Mouse (Mus musculus) embryonic stem cell, embryonic (primary cell): ENCODE measurements around the gene Epn3.

Source experiments
- CTCF ChIA-PET, 4 experiments: fragments of 300-600 bp in 2 of 4; fragments of 350-600 bp in 2 of 4; sonication (Branson Sonifier 250); formaldehyde crosslinking; loops; one replicate each; lab custom pipeline; 2022; ENCODE audit warnings: inconsistent platforms in 2 of 4; lab: Charles Lee
- POLR2A ChIA-PET, 4 experiments: fragments of 300-600 bp in 2 of 4; fragments of 350-600 bp in 2 of 4; sonication (Branson Sonifier 250); formaldehyde crosslinking; loops; one replicate each; lab custom pipeline; 2022; ENCODE audit warnings: antibody characterized with exemption in 4 of 4, inconsistent platforms in 1 of 4; lab: Charles Lee

The Epn3 gene

GRCm38 (mm10) chr11:94499661-94500152, at the start of gene Epn3:
Gene Epn3, minus strand, starts transcription at chr11:94499974.
- ChIA-PET CTCF (interaction anchor here (0.5 to 2.5 kb wide), 9 partner anchors 9 to 231 kb away, joined by 3 to 12 read pairs (median 4); partner anchors contain the start of gene Spata20 (in 3 of the 4)), POLR2A (interaction anchor here (0.5 to 1.9 kb wide), 11 partner anchors 8 to 289 kb away, joined by 3 to 6 read pairs (median 4); partner anchors contain the start of genes Luc7l3 (in 1 of the 4) and Tob1 (in 1 of the 4))

- ChIA-PET CTCF (interaction anchor here (0.5 to 1.8 kb wide), 46 partner anchors 10 to 631 kb away, joined by 3 to 16 read pairs (median 3); partner anchors contain the start of genes Chad (in 3 of the 4), Spata20 (in 3 of the 4), Lrrc59 (in 1 of the 4) and Xylt2 (in 1 of the 4)), POLR2A (interaction anchor here in 3 of 4 experiments (0.6 to 1.2 kb wide), 7 partner anchors 36 to 1411 kb away, joined by 3 to 6 read pairs (median 3); partner anchors contain the start of gene Ankrd40 (in 1 of the 3))
Observed at GRCm38 (mm10) chr11:94548888-94549690, 49.3 kb upstream of the Epn3 start, which contains the start of gene Rsad1. Gene Rsad1, minus strand, starts transcription at chr11:94549255.

GRCm38 (mm10) chr11:94548041-94548784, 48.4 kb upstream of the Epn3 start:
- CTCF ChIA-PET = interaction anchor here (0.6 to 1.8 kb wide), 44 partner anchors 9 to 512 kb away, joined by 3 to 16 read pairs (median 3); partner anchors contain the start of genes Chad (in 3 of the 4), Spata20 (in 3 of the 4), Lrrc59 (in 2 of the 4) and Xylt2 (in 1 of the 4)
- POLR2A ChIA-PET = interaction anchor here in 2 of 4 experiments (0.5 to 1.2 kb wide), 5 partner anchors 35 to 1412 kb away, joined by 3 to 5 read pairs (median 3); partner anchors contain the start of gene Ankrd40 (in 1 of the 2)

GRCm38 (mm10) chr11:94547271-94547670, 47.5 kb upstream of the Epn3 start:
- ChIA-PET CTCF (interaction anchor here in 2 of 4 experiments (0.6 to 1.5 kb wide), 3 partner anchors 56 to 511 kb away, joined by 3 to 4 read pairs (median 3); partner anchors contain the start of gene Lrrc59 (in 1 of the 2)), POLR2A (interaction anchor here in 2 of 4 experiments (1.0 to 1.3 kb wide), 2 partner anchors 17 to 57 kb away, joined by 3 read pairs; no protein-coding TSS in a partner anchor)

- ChIA-PET POLR2A (interaction anchor here in 2 of 4 experiments (0.9 to 1.4 kb wide), 3 partner anchors 18 to 335 kb away, joined by 3 read pairs; partner anchors contain the start of gene Tob1 (in 2 of the 2)), CTCF (interaction anchor here in 1 of 4 experiments (0.5 kb wide), 1 partner anchor 320 kb away, joined by 3 read pairs; no protein-coding TSS in a partner anchor)
Observed at GRCm38 (mm10) chr11:94546381-94546780, 46.6 kb upstream of the Epn3 start.

GRCm38 (mm10) chr11:94544422-94544821, 44.6 kb upstream of the Epn3 start:
- ChIA-PET POLR2A (no interaction called here), CTCF (interaction anchor here in 2 of 4 experiments (0.6 to 0.9 kb wide), 3 partner anchors 40 to 393 kb away, joined by 4 to 6 read pairs (median 5); no protein-coding TSS in a partner anchor)

GRCm38 (mm10) chr11:94543932-94544331, 44.2 kb upstream of the Epn3 start:
- CTCF ChIA-PET = interaction anchor here in 2 of 4 experiments (0.6 to 0.9 kb wide), 2 partner anchors 39 to 186 kb away, joined by 5 to 6 read pairs; no protein-coding TSS in a partner anchor
- POLR2A ChIA-PET = interaction anchor here in 1 of 4 experiments (1.4 kb wide), 1 partner anchor 13 kb away, joined by 4 read pairs; no protein-coding TSS in a partner anchor

- ChIA-PET POLR2A (interaction anchor here in 1 of 4 experiments (0.8 to 1.4 kb wide), 3 partner anchors 10 to 98 kb away, joined by 3 to 4 read pairs (median 3); no protein-coding TSS in a partner anchor), CTCF (interaction anchor here in 1 of 4 experiments (0.7 to 1.1 kb wide), 2 partner anchors 17 to 499 kb away, joined by 4 to 8 read pairs; no protein-coding TSS in a partner anchor)
Observed at GRCm38 (mm10) chr11:94543344-94543743, 43.6 kb upstream of the Epn3 start.

GRCm38 (mm10) chr11:94542400-94542799, 42.6 kb upstream of the Epn3 start:
- ChIA-PET CTCF (interaction anchor here in 3 of 4 experiments (0.7 to 1.6 kb wide), 3 partner anchors 16 to 213 kb away, joined by 3 to 4 read pairs (median 4); partner anchors contain the start of gene Spata20 (in 1 of the 3)), POLR2A (interaction anchor here in 3 of 4 experiments (0.7 to 1.4 kb wide), 4 partner anchors 9 to 50 kb away, joined by 3 to 4 read pairs (median 4); partner anchors contain the start of gene Chad (in 1 of the 3))

- CTCF ChIA-PET = interaction anchor here in 3 of 4 experiments (0.6 to 1.4 kb wide), 4 partner anchors 9 to 1139 kb away, joined by 3 to 4 read pairs (median 3); partner anchors contain the start of gene Rsad1 (in 1 of the 3)
- POLR2A ChIA-PET = no interaction called here
Observed at GRCm38 (mm10) chr11:94539761-94540160, 40.0 kb upstream of the Epn3 start.

- CTCF ChIA-PET = interaction anchor here in 2 of 4 experiments (1.1 to 1.4 kb wide), 2 partner anchors 10 to 26 kb away, joined by 3 read pairs; partner anchors contain the start of gene Rsad1 (in 1 of the 2)
- POLR2A ChIA-PET = interaction anchor here in 1 of 4 experiments (0.5 kb wide), 1 partner anchor 196 kb away, joined by 5 read pairs; no protein-coding TSS in a partner anchor
Observed at GRCm38 (mm10) chr11:94538733-94539292, 39.0 kb upstream of the Epn3 start.

- ChIA-PET CTCF (interaction anchor here in 3 of 4 experiments (0.5 to 1.4 kb wide), 6 partner anchors 15 to 268 kb away, joined by 3 to 9 read pairs (median 4); partner anchors contain the start of gene Spata20 (in 1 of the 3)), POLR2A (interaction anchor here in 1 of 4 experiments (0.5 to 1.5 kb wide), 3 partner anchors 10 to 322 kb away, joined by 3 to 9 read pairs (median 3); partner anchors contain the start of gene Tob1)
Observed at GRCm38 (mm10) chr11:94533171-94533570, 33.4 kb upstream of the Epn3 start.

GRCm38 (mm10) chr11:94528879-94529278, 29.1 kb upstream of the Epn3 start:
- ChIA-PET POLR2A (interaction anchor here in 1 of 4 experiments (0.7 kb wide), 1 partner anchor 318 kb away, joined by 3 read pairs; the partner anchor contains the start of gene Tob1), CTCF (interaction anchor here in 1 of 4 experiments (0.7 kb wide), 1 partner anchor 216 kb away, joined by 3 read pairs; no protein-coding TSS in a partner anchor)

GRCm38 (mm10) chr11:94526171-94526879, 26.6 kb upstream of the Epn3 start:
- POLR2A ChIA-PET = interaction anchor here in 3 of 4 experiments (0.6 to 1.6 kb wide), 5 partner anchors 91 to 316 kb away, joined by 3 to 5 read pairs (median 4); partner anchors contain the start of gene Tob1 (in 1 of the 3)
- CTCF ChIA-PET = interaction anchor here in 3 of 4 experiments (0.6 to 0.9 kb wide), 5 partner anchors 17 to 1307 kb away, joined by 3 to 13 read pairs (median 4); no protein-coding TSS in a partner anchor

- CTCF ChIA-PET = interaction anchor here in 2 of 4 experiments (0.5 to 0.6 kb wide), 2 partner anchors 35 to 553 kb away, joined by 3 read pairs; partner anchors contain the start of gene Nme1 (in 1 of the 2)
Observed at GRCm38 (mm10) chr11:94521219-94521843, 21.6 kb upstream of the Epn3 start, which contains the start of gene Mycbpap. Gene Mycbpap, minus strand, starts transcription at chr11:94521742.

More at GRCm38 (mm10) chr11:94521219-94521843, 21.6 kb upstream of the Epn3 start, which contains the start of gene Mycbpap:
- POLR2A ChIA-PET = interaction anchor here in 1 of 4 experiments (0.6 kb wide), 1 partner anchor 72 kb away, joined by 3 read pairs; no protein-coding TSS in a partner anchor
